Mouse (Mus musculus): ENCODE measurements around the gene Serpina3g. TPM values are rescaled to one million over a fixed set of nuclear protein-coding genes. Genes with fewer than 3 reads are reported as not detected.

Serpina3g gene
- 2.8 TPM for polyA plus RNA-seq (2014; fragmentation: Illumina TruSeq; extraction: RNeasy Lipid Tissue Mini Kit (QIAGEN cat#74804); ENCODE audit: low read depth, low replicate concordance)

GRCm38 (mm10) chr12:104235915-104236314 is at the start of gene Serpina3g:
Serpina3g (plus strand) TSS chr12:104236245.

GRCm38 (mm10) chr12:104214445-104214753 is 21.6 kb upstream of the Serpina3g start, which contains the start of gene Serpina3f:
Serpina3f (plus strand) TSS chr12:104214544.

GRCm38 (mm10) chr12:104262863-104263262 is 26.8 kb downstream of the Serpina3g start, which contains the start of gene Serpina3i:
Serpina3i (plus strand) TSS chr12:104263122.

Other genes starting within 250 kb of the Serpina3g start
- not detected for gene Serpina11, start 246.3 kb upstream of the Serpina3g start, polyA plus RNA-seq (2014; fragmentation: Illumina TruSeq; extraction: RNeasy Lipid Tissue Mini Kit (QIAGEN cat#74804); ENCODE audit: low read depth, low replicate concordance)
- gene Serpina9, start 222.5 kb upstream of the Serpina3g start, polyA plus RNA-seq (2014; fragmentation: Illumina TruSeq; extraction: RNeasy Lipid Tissue Mini Kit (QIAGEN cat#74804); ENCODE audit: low read depth, low replicate concordance) = 0.69 TPM
- gene Serpina12, start 191.8 kb upstream of the Serpina3g start, polyA plus RNA-seq (2014; fragmentation: Illumina TruSeq; extraction: RNeasy Lipid Tissue Mini Kit (QIAGEN cat#74804); ENCODE audit: low read depth, low replicate concordance) = not detected
- not detected for gene Serpina5, start 135.1 kb upstream of the Serpina3g start, polyA plus RNA-seq (2014; fragmentation: Illumina TruSeq; extraction: RNeasy Lipid Tissue Mini Kit (QIAGEN cat#74804); ENCODE audit: low read depth, low replicate concordance)
- gene Serpina3a, start 123.5 kb upstream of the Serpina3g start, polyA plus RNA-seq (2014; fragmentation: Illumina TruSeq; extraction: RNeasy Lipid Tissue Mini Kit (QIAGEN cat#74804); ENCODE audit: low read depth, low replicate concordance) = not detected
- not detected for gene Serpina3b, start 108.2 kb upstream of the Serpina3g start, polyA plus RNA-seq (2014; fragmentation: Illumina TruSeq; extraction: RNeasy Lipid Tissue Mini Kit (QIAGEN cat#74804); ENCODE audit: low read depth, low replicate concordance)
- gene Serpina3c, start 82.4 kb upstream of the Serpina3g start, polyA plus RNA-seq (2014; fragmentation: Illumina TruSeq; extraction: RNeasy Lipid Tissue Mini Kit (QIAGEN cat#74804); ENCODE audit: low read depth, low replicate concordance) = 1.1 TPM
- gene Serpina3f, start 21.7 kb upstream of the Serpina3g start, polyA plus RNA-seq (2014; fragmentation: Illumina TruSeq; extraction: RNeasy Lipid Tissue Mini Kit (QIAGEN cat#74804); ENCODE audit: low read depth, low replicate concordance) = 0.79 TPM
- gene Serpina3i, start 26.9 kb downstream of the Serpina3g start, polyA plus RNA-seq (2014; fragmentation: Illumina TruSeq; extraction: RNeasy Lipid Tissue Mini Kit (QIAGEN cat#74804); ENCODE audit: low read depth, low replicate concordance) = not detected
- gene Serpina3j, start 78.3 kb downstream of the Serpina3g start, polyA plus RNA-seq (2014; fragmentation: Illumina TruSeq; extraction: RNeasy Lipid Tissue Mini Kit (QIAGEN cat#74804); ENCODE audit: low read depth, low replicate concordance) = not detected
- gene Serpina3k, start 102.2 kb downstream of the Serpina3g start, polyA plus RNA-seq (2014; fragmentation: Illumina TruSeq; extraction: RNeasy Lipid Tissue Mini Kit (QIAGEN cat#74804); ENCODE audit: low read depth, low replicate concordance) = not detected
- not detected for gene Serpina3m, start 102.2 kb downstream of the Serpina3g start, polyA plus RNA-seq (2014; fragmentation: Illumina TruSeq; extraction: RNeasy Lipid Tissue Mini Kit (QIAGEN cat#74804); ENCODE audit: low read depth, low replicate concordance)
- gene Serpina3n, start 170.5 kb downstream of the Serpina3g start, polyA plus RNA-seq (2014; fragmentation: Illumina TruSeq; extraction: RNeasy Lipid Tissue Mini Kit (QIAGEN cat#74804); ENCODE audit: low read depth, low replicate concordance) = 6.3 TPM
- gene Gsc, start 237.1 kb downstream of the Serpina3g start, polyA plus RNA-seq (2014; fragmentation: Illumina TruSeq; extraction: RNeasy Lipid Tissue Mini Kit (QIAGEN cat#74804); ENCODE audit: low read depth, low replicate concordance) = not detected

Measured in sigmoid colon, adult 10 weeks (tissue).